Mouse (Mus musculus): ENCODE measurements around the gene Nfe2l2.

Nfe2l2 gene

DNA sequence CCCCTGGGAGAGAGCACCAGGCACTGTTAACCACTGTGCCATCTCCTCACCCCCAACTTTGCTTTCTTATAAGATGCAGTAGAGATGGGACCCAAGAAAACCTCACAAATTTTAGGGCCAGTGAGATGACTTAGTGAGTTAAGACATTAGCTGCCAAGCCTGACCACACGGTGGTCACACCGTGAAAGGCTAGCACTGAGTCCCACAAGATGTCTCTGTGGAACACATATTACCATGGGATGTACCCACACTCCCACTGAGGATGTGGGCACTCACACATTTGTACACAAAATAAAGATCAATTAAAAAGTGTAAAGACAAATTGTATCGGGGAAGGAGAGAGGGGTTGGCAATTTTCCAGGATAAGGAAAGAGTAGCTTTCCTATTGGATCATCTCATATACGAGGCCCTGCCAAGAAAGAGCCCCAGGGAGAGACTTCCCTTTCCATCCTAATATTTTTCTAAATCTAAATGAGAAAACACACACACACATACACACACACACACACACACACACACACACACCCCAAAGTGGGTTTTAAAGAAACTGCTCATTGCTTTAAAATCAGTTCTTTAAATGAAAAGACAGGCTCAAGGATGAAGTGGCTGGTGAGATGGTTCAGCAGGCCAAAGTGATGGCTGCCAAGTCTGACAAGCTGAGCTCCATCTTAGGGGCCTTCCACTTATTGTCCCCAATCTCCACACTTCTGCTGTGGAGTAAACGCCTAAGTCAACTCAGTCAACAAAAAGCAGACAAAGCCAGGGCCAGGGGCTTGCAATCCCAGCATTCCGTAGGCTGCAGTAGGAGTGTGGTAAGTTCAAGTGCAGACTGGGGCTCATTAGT is 77.6 kb downstream of the Nfe2l2 start:
- DNase-seq (ENCODE audit: inconsistent age in 2 of 2, low spot score in 1 of 2): no peak
